Mouse (Mus musculus) spleen, adult 2 months (tissue): ENCODE results near the gene Gm12184. TPM values are rescaled to one million over a fixed set of nuclear protein-coding genes. Genes with fewer than 3 reads are reported as not detected.
A peak's percentile ranks its signal among the peaks of the same experiment; 100 is the strongest.

Source experiments
- DNase-seq, 2 experiments: peaks; one replicate each; pipeline versions ENCODE4 v3.0.0 to v3.0.0-alpha.2; 2012 to 2021; ENCODE audit warnings: low spot score in 2 of 2, low read depth in 1 of 2
- H3K27ac ChIP-seq: fragments of 200-500 bp; 2 replicates; pipeline ENCODE4 v1.5.1; 2012; ENCODE audit warnings: low read length, inconsistent platforms; ENCODE audit not compliant: insufficient read depth
- H3K27me3 ChIP-seq: fragments of 200-500 bp; 2 replicates; pipeline ENCODE4 v1.6.1; 2012; ENCODE audit warnings: mild to moderate bottlenecking, moderate library complexity, low read length, inconsistent platforms; ENCODE audit not compliant: control insufficient read depth, insufficient read depth
- H3K36me3 ChIP-seq: fragments of 200-500 bp; 2 replicates; pipeline ENCODE4 v1.6.1; 2012; ENCODE audit warnings: mild to moderate bottlenecking, low read length, inconsistent platforms; ENCODE audit not compliant: control insufficient read depth, insufficient read depth
- H3K4me1 ChIP-seq: fragments of 200-500 bp; 2 replicates; pipeline ENCODE4 v1.6.1; 2011; ENCODE audit warnings: inconsistent platforms; ENCODE audit not compliant: control insufficient read depth, insufficient read depth, insufficient read length
- H3K4me3 ChIP-seq: fragments of 200-500 bp; 2 replicates; pipeline ENCODE4 v1.5.1; 2011; ENCODE audit warnings: mild to moderate bottlenecking, inconsistent platforms; ENCODE audit not compliant: insufficient read depth, insufficient read length; ENCODE audit errors: extremely low read depth
- CTCF ChIP-seq: fragments of 200-500 bp; IDR thresholded peaks from 2 replicates; pipeline ENCODE4 v1.5.1; 2011; ENCODE audit warnings: mild to moderate bottlenecking, inconsistent platforms; ENCODE audit not compliant: insufficient read depth, insufficient read length, insufficient replicate concordance; ENCODE audit errors: extremely low read depth
- POLR2A ChIP-seq: fragments of 200-500 bp; IDR thresholded peaks from 2 replicates; pipeline ENCODE4 v1.6.1; 2011; ENCODE audit warnings: low read depth, low read length, inconsistent platforms
- WGBS: fragments of 180-500 bp; shearing (Covaris S2); methylation state at CpG from one replicate; pipeline ENCODE4 v1.1.7; 2018; 5-methylcytosine and 5-hydroxymethylcytosine counted together
- polyA plus RNA-seq: library from polyadenylated mRNA; depleted of rRNA; stranded (reverse); fragments of >200 nt; gene quantifications from 2 replicates; pipeline ENCODE4 v1.2.3, GENCODE M21; 2012

The Gm12184 gene
- polyA plus RNA-seq, 1 experiment, result 3.9 TPM

DNA sequence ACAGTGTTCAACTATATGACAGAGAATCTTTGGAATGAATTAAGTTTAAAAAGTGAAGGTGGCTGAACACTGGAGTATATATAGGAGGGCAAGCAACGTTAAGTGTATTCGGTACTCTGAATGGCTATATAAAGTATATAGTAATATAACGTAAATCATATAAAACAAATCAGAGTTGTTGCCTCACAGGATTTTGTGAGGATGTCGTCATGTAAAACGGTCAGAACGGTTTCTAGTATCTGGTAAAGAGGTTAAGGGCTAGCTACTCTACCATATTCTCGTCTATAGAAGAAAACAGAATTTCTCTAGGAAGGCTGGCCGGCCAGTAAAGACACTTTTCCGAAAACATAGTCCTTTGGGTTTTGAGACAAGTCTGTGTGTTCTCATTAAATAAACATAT lies 8.7 kb downstream of the Gm12184 start:
- DNase-seq, result no peak
- WGBS, result 3% methylated on average over 9 of the region's 9 CpGs
- Histone ChIP-seq H3K27ac (peak overlapping the region; percentile 98; the same call in 1 of the 2 replicates), H3K27me3 (no peaks in the 10 kb centered on the region), H3K36me3 (no peaks in the 10 kb centered on the region), H3K4me3 (peak overlapping the region; percentile 98), H3K4me1 (peaks cover 9% of the 10 kb centered on the region)
- no peak for TF ChIP-seq POLR2A

DNA sequence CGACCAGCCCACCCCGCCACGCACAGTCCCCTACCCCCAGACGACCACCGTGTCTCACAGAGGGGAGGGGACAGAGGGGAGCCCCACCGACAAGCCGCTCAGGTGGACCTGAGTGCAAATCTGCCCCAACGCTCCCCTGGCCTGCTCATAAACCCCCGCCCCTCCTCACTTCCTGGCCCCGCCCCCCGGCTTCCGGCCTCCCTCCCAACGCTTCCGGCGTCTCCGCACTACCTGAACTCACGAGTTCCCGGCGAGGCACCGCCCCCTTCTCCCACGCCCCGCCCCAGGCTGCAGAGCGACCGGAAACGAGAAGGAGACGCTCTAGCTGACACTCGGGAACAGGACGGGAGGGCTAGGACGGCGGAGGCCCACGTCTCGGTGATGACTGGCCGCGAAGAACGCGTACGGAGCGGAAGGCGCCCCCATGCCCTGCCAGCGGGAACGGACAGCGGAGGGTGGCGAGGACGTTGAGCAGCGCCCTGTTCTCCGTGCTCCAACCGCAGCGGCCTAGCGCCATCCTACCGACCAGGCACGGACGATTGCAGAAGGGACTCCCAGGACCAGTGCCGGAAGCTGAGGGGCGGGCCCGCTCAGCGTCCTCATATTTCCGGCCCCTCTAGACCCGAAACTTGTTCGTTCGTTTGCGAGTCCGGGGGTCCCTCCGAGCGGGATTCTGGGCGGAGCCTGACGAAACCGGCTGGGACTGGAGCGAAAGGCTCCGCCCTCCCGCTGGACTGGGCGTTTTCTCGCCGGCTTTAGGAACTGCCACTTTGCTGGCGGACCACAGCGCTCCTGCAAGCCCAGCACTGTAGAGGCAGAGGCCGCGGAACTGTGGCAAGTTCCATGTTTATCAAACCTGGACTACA lies 9.4 kb downstream of the Gm12184 start, which contains the start of gene Trim41:
Trim41 (minus strand) TSS at position 554 of the 866 bp plus-strand sequence.
- DNase-seq, result peak; percentile 98 to 99
- WGBS, result under 1% methylated on average over 75 of the region's 77 CpGs
- TF ChIP-seq CTCF (no peak), POLR2A (peak; percentile 73)
- H3K27ac ChIP-seq, result peak within 1 kb of the TSS; percentile 98
- no peaks in the 10 kb centered on the region for H3K27me3 ChIP-seq
- peaks cover 9% of the 10 kb centered on the region for H3K4me1 ChIP-seq
- H3K36me3 ChIP-seq, result no peaks in the 10 kb centered on the region
- peak within 1 kb of the TSS; percentile 98 for H3K4me3 ChIP-seq

DNA sequence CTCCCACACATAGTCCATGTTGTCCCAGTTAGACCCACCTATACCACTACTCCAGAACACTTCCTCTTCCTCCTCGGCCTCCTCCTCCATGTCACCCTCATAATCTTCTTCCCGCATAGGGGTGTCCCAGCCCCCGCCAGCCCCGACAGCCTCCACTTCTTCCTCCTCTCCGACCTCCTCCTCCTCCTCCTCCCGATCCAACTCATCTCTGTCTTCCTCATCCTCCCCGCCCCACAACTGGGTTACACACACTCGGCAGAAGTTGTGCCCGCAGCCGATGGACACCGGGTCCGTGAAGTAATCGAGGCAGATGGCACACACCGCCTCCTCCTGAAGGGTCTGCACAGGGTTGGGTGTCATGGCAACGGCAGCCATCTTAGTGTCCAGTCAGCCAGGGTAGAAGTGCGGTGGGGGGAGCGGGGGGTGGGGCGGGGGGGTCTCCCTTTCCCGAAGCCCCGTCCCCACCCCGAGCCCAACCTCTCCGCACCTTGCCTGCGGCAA lies 10.1 kb downstream of the Gm12184 start:
- H3K36me3 ChIP-seq, result peaks cover 5% of the 10 kb centered on the region; the same call in 1 of the 2 replicates
- DNase-seq, result no peak
- peak overlapping the region; percentile 85 for H3K4me3 ChIP-seq
- TF ChIP-seq CTCF, result no peak
- no peak overlapping the region for H3K27ac ChIP-seq
- peaks cover 9% of the 10 kb centered on the region for H3K4me1 ChIP-seq
- WGBS, result 2% methylated on average over 23 of the region's 23 CpGs
- no peaks in the 10 kb centered on the region for H3K27me3 ChIP-seq

DNA sequence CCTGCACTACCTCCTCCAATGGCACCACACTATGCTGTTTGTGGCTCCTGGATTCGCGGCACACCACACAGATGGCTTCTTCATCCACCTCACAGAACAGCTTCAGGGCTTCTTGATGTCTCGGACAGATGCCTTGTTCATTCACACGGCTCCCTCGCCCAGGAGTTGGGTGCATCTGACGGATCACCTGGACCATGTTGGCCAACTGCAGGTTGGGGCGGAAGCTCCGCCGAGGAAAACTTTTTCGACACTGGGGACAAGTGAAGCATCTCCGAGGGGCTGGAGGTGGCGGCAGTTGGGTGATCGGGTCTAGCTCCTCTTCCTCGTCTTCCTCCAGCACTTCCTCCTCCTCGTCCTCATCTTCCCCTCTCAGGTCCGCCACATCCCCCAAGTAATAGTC lies 10.6 kb downstream of the Gm12184 start:
- 59% methylated on average over 16 of the region's 16 CpGs for WGBS
- H3K27me3 ChIP-seq, result no peaks in the 10 kb centered on the region
- no peak overlapping the region for H3K27ac ChIP-seq
- DNase-seq, result no peak
- peak overlapping the region; percentile 85 for H3K4me3 ChIP-seq
- peaks cover 9% of the 10 kb centered on the region; the same call in 1 of the 2 replicates for H3K36me3 ChIP-seq
- H3K4me1 ChIP-seq, result peaks cover 9% of the 10 kb centered on the region
- TF ChIP-seq POLR2A (no peak), CTCF (no peak)

DNA sequence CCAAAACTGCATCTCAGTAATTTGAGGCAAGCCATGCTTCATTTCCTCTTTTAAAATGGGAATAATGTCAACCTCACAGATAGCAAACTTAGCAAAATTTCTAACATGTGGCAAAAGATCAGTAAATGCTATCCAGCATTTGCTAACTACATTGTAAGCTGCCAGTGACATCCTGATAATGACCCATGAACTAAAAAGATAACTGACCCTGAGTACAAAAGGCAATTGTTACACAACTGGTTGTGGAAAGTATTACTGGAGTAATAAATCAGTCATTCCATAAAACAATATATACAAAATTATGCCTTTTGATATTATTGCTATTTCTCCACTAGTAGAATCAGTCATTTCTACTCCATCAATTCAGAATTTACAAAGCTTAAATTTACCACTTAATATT lies 12.7 kb downstream of the Gm12184 start:
- Histone ChIP-seq H3K4me1 (peaks cover 8% of the 10 kb centered on the region), H3K27me3 (no peaks in the 10 kb centered on the region), H3K4me3 (no peak overlapping the region), H3K36me3 (peaks cover 17% of the 10 kb centered on the region), H3K27ac (no peak overlapping the region)
- TF ChIP-seq CTCF, result no peak
- no peak for TF ChIP-seq POLR2A
- no peak for DNase-seq

DNA sequence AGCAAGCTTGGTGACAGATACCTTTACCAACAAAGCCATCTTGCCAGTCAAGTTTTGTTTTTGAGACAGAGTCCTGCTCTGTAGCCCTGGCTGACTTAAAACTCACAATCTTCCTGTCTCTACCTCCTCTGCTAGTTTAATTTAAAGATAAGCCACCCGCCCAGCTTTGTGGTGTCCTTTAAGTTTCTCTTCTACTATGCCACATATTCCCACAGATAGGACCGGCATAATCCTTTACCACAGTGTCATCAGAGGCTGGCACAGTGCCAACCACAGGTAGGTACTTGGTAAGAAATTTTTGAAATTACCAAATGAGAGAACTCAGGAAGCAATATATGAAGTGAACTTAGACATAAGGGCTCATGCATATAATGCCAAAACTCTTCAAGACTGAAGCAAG lies 16.3 kb downstream of the Gm12184 start:
- Histone ChIP-seq H3K36me3 (peaks cover 47% of the 10 kb centered on the region), H3K27me3 (no peaks in the 10 kb centered on the region), H3K4me1 (no peaks in the 10 kb centered on the region), H3K27ac (no peak overlapping the region), H3K4me3 (no peak overlapping the region)
- no peak for DNase-seq
- 73% methylated on average over 2 of the region's 2 CpGs for WGBS
- TF ChIP-seq POLR2A, result no peak
- TF ChIP-seq CTCF, result no peak

DNA sequence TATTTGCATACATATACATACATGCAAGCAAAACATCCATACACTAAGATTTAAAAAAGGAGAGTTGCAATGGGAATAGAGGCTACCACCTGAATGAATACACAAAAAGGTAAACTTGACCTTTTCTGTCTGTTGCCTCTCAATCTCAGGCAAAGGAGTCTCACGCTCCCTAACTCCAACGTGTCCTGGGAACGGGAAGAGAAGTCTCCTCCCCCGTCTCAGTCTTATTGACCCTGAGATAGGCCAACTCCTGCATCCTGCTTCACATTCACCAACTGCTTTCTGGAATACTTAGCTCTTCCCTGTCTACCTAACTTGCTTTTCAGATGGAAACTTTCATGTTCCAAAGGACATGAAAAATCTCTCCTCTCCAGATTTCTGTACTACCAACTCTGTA lies 17.0 kb downstream of the Gm12184 start:
- Histone ChIP-seq H3K27me3 (no peaks in the 10 kb centered on the region), H3K27ac (no peak overlapping the region), H3K4me3 (no peak overlapping the region), H3K4me1 (no peaks in the 10 kb centered on the region), H3K36me3 (peaks cover 52% of the 10 kb centered on the region)
- DNase-seq, result no peak
- no peak for TF ChIP-seq POLR2A
- TF ChIP-seq CTCF, result no peak
- 89% methylated on average over 4 of the region's 4 CpGs for WGBS
